Mouse (Mus musculus): ENCODE measurements around the gene Lmna. TPM values are rescaled to one million over a fixed set of nuclear protein-coding genes. Genes with fewer than 3 reads are reported as not detected.

Lmna gene
- total and polyA plus RNA-seq, 2 experiments, result 28.2 to 44.7 TPM

DNA sequence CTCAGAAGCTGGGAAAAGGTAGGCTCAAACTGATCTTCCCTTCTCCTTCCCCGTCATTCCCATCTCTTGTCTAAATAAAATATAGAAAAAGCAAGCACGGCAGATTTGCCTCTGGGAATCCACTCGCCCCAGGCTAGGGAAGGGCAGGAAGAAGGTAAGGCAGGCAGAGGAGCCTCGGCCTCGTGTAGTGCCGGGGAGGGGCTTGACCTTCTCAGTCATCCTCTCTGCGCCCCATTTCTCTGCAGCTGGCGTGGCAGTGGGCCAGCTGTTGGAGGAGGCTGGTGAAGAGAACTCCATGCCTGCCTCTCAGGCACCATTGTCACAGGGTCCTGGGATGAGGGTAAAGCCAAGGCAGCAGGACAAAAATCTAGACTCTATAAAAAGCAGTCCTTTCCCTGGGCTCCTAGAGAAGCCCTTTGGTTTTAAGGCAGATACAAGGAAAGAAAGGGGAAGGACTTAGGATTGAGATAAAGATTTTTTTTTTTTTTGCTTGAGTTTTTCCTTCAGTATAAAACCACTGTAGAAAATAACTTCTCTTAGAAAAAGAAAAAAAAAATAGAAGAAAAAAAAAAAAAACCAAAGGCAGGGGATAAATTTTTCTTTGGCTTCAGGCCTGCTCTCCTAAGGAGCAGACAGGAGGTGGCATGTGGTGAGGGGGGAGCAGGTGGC lies 28.2 kb downstream of the Lmna start:
- DNase-seq (ENCODE audit: extremely low read depth, low read depth, low spot score), result no peak
- Histone ChIP-seq H3K4me3 (ENCODE audit: insufficient read depth, low read depth, low read length) (no peak overlapping the region), H3K27me3 (ENCODE audit: control insufficient read depth, insufficient read depth, low read length) (no peaks in the 10 kb centered on the region), H3K27ac (replicated peaks; ENCODE audit: insufficient read depth, low read depth, low read length) (no peak overlapping the region), H3K79me2 (ENCODE audit: control insufficient read depth, insufficient read depth, low read length) (no peaks in the 10 kb centered on the region), H3K36me3 (ENCODE audit: control insufficient read depth, insufficient read depth, low read length) (peaks cover 7% of the 10 kb centered on the region; the same call in 1 of the 2 replicates), H3K4me1 (ENCODE audit: control insufficient read depth, insufficient read depth, low read length) (no peaks in the 10 kb centered on the region), H3K9ac (ENCODE audit: low read depth, low read length) (no peak overlapping the region)
- 87% methylated on average over 8 of the region's 8 CpGs for WGBS
- no peak for TF ChIP-seq POLR2A (IDR thresholded peaks at IDR 0.05; ENCODE audit: extremely low read depth, insufficient read depth, low read length)
- TF ChIP-seq CTCF (IDR thresholded peaks at IDR 0.05; ENCODE audit: low read depth, low read length), result no peak

DNA sequence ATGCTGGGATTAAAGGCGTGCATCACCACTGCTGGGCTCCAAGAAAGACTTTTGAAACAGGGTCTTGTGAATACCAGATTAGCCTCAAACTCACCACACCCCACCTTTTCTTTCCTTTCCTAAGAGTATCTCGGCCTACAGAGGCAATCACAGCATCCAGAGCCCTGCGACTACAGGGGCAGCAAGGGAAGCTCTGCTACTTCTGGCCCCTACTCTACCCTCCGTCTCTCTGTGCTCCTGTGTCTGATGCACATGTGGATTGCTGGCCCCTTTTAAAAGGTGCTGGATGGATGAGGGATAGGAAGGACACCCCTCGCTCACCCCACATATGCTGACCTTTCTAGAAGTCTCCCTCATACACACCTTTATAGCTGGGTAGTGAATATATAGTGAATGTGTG lies 29.1 kb downstream of the Lmna start:
- H3K4me1 ChIP-seq (ENCODE audit: control insufficient read depth, insufficient read depth, low read length), result no peaks in the 10 kb centered on the region
- no peak overlapping the region for H3K4me3 ChIP-seq (ENCODE audit: insufficient read depth, low read depth, low read length)
- H3K79me2 ChIP-seq (ENCODE audit: control insufficient read depth, insufficient read depth, low read length), result no peaks in the 10 kb centered on the region
- WGBS, result 99% methylated on average over 5 of the region's 5 CpGs
- no peaks in the 10 kb centered on the region for H3K27me3 ChIP-seq (ENCODE audit: control insufficient read depth, insufficient read depth, low read length)
- no peak for DNase-seq (ENCODE audit: extremely low read depth, low read depth, low spot score)
- H3K36me3 ChIP-seq (ENCODE audit: control insufficient read depth, insufficient read depth, low read length), result peaks cover 3% of the 10 kb centered on the region; the same call in 1 of the 2 replicates
- TF ChIP-seq CTCF (IDR thresholded peaks at IDR 0.05; ENCODE audit: low read depth, low read length), result no peak
- no peak for TF ChIP-seq POLR2A (IDR thresholded peaks at IDR 0.05; ENCODE audit: extremely low read depth, insufficient read depth, low read length)
- H3K9ac ChIP-seq (ENCODE audit: low read depth, low read length), result no peak overlapping the region
- no peak overlapping the region for H3K27ac ChIP-seq (replicated peaks; ENCODE audit: insufficient read depth, low read depth, low read length)

DNA sequence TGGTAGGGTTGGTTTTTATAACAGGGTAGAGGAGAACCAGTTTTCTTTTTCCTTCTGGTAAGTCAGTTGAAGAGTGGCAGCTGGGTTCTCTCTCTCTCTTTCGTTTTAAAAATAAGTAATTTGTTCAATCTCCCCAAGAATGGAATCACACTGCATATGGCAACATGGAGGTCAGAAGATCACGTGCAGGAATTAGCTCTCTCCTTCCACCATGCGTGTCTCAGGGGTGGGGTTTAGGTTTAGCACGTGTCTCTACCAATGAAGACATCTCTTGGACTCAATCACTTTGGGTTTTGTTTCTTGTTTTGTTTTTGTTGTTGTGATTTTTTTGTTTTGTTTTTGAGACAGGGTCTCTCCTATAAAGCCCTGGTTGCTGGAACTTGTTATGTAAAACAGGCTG lies 29.9 kb downstream of the Lmna start:
- TF ChIP-seq CTCF (IDR thresholded peaks at IDR 0.05; ENCODE audit: low read depth, low read length) (no peak), POLR2A (IDR thresholded peaks at IDR 0.05; ENCODE audit: extremely low read depth, insufficient read depth, low read length) (no peak)
- H3K4me1 ChIP-seq (ENCODE audit: control insufficient read depth, insufficient read depth, low read length), result no peaks in the 10 kb centered on the region
- H3K36me3 ChIP-seq (ENCODE audit: control insufficient read depth, insufficient read depth, low read length), result peaks cover 2% of the 10 kb centered on the region; the same call in 1 of the 2 replicates
- no peak for DNase-seq (ENCODE audit: extremely low read depth, low read depth, low spot score)
- no peaks in the 10 kb centered on the region for H3K79me2 ChIP-seq (ENCODE audit: control insufficient read depth, insufficient read depth, low read length)
- H3K9ac ChIP-seq (ENCODE audit: low read depth, low read length), result no peak overlapping the region
- 80% methylated on average over 4 of the region's 4 CpGs for WGBS
- H3K4me3 ChIP-seq (ENCODE audit: insufficient read depth, low read depth, low read length), result no peak overlapping the region
- no peaks in the 10 kb centered on the region for H3K27me3 ChIP-seq (ENCODE audit: control insufficient read depth, insufficient read depth, low read length)
- no peak overlapping the region for H3K27ac ChIP-seq (replicated peaks; ENCODE audit: insufficient read depth, low read depth, low read length)

DNA sequence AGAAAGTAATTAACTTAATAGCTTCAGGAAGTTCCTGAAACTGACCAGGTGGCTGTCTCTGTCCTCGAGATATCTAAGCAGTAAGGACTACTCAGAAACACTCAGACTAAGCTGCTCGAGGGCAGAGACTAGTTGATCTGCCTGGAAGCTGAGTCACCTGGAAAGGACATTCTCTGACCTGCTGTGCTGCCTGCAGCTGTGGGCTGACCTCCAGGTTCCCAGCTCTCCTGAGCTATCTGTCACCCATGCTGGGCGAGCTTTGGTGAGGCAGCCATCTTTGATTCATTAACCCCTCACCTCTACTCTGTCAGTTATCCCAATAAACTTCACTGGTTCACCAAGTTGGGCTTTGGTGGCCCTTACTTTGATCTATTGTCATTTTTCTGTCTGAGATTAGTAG lies 30.6 kb downstream of the Lmna start:
- H3K36me3 ChIP-seq (ENCODE audit: control insufficient read depth, insufficient read depth, low read length), result peaks cover 1% of the 10 kb centered on the region; the same call in 1 of the 2 replicates
- H3K27ac ChIP-seq (replicated peaks; ENCODE audit: insufficient read depth, low read depth, low read length), result no peak overlapping the region
- H3K79me2 ChIP-seq (ENCODE audit: control insufficient read depth, insufficient read depth, low read length), result no peaks in the 10 kb centered on the region
- no peak for DNase-seq (ENCODE audit: extremely low read depth, low read depth, low spot score)
- H3K9ac ChIP-seq (ENCODE audit: low read depth, low read length), result no peak overlapping the region
- WGBS, result 61% methylated on average over 3 of the region's 3 CpGs
- H3K4me3 ChIP-seq (ENCODE audit: insufficient read depth, low read depth, low read length), result no peak overlapping the region
- H3K27me3 ChIP-seq (ENCODE audit: control insufficient read depth, insufficient read depth, low read length), result no peaks in the 10 kb centered on the region
- no peak for TF ChIP-seq CTCF (IDR thresholded peaks at IDR 0.05; ENCODE audit: low read depth, low read length)
- no peak for TF ChIP-seq POLR2A (IDR thresholded peaks at IDR 0.05; ENCODE audit: extremely low read depth, insufficient read depth, low read length)
- no peaks in the 10 kb centered on the region for H3K4me1 ChIP-seq (ENCODE audit: control insufficient read depth, insufficient read depth, low read length)

DNA sequence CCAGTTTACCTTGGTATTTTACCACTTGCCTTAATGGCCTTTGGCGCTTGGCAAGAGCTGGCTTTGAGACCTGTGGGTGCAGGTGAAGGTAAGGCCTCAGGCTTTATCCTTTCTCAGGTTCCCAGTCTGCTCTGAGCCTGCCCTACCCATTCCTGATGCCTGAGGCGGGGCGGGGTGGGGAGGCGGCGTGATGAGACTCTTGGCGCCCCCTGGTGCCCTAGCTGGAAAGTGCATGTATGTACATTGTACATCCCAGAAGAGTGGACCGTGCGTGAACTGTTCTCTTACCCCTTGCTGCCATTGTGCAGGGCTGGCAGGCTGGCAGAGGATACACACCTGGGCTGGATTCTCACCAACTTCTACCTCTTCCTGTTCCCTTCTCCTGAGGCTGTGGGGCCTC lies 32.0 kb downstream of the Lmna start:
- DNase-seq (ENCODE audit: extremely low read depth, low read depth, low spot score), result peak; percentile 31
- Histone ChIP-seq H3K9ac (ENCODE audit: low read depth, low read length) (no peak overlapping the region), H3K79me2 (ENCODE audit: control insufficient read depth, insufficient read depth, low read length) (no peaks in the 10 kb centered on the region), H3K36me3 (ENCODE audit: control insufficient read depth, insufficient read depth, low read length) (peaks cover 1% of the 10 kb centered on the region; the same call in 1 of the 2 replicates), H3K27ac (replicated peaks; ENCODE audit: insufficient read depth, low read depth, low read length) (no peak overlapping the region), H3K4me3 (ENCODE audit: insufficient read depth, low read depth, low read length) (no peak overlapping the region), H3K4me1 (ENCODE audit: control insufficient read depth, insufficient read depth, low read length) (no peaks in the 10 kb centered on the region), H3K27me3 (ENCODE audit: control insufficient read depth, insufficient read depth, low read length) (no peaks in the 10 kb centered on the region)
- TF ChIP-seq POLR2A (IDR thresholded peaks at IDR 0.05; ENCODE audit: extremely low read depth, insufficient read depth, low read length), result no peak
- TF ChIP-seq CTCF (IDR thresholded peaks at IDR 0.05; ENCODE audit: low read depth, low read length), result peak; percentile 91
- 2% methylated on average over 8 of the region's 8 CpGs for WGBS

DNA sequence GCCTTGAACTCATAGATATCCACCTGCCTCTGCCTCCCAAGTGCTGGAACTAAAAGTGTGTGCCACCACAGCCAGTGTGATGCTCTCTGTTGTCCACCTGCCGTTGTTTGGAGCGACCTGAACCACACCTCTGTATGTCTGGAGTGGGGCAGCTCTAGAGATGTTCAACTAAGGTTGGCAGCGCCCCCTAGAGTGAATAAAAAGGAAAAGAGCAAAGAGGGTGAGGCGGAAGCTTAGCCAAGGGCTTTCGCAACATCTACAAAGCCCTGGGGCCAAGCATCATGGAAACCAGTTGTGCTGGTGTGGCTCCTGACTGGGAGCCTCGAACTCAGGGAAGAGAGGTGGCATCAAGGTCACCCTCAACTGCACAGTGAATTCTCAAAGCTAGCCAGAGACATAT lies 33.4 kb downstream of the Lmna start:
- peaks cover under 1% of the 10 kb centered on the region; the same call in 1 of the 2 replicates for H3K4me1 ChIP-seq (ENCODE audit: control insufficient read depth, insufficient read depth, low read length)
- no peak overlapping the region for H3K4me3 ChIP-seq (ENCODE audit: insufficient read depth, low read depth, low read length)
- TF ChIP-seq CTCF (IDR thresholded peaks at IDR 0.05; ENCODE audit: low read depth, low read length) (peak; percentile 18), POLR2A (IDR thresholded peaks at IDR 0.05; ENCODE audit: extremely low read depth, insufficient read depth, low read length) (no peak)
- no peak overlapping the region for H3K9ac ChIP-seq (ENCODE audit: low read depth, low read length)
- no peak overlapping the region for H3K27ac ChIP-seq (replicated peaks; ENCODE audit: insufficient read depth, low read depth, low read length)
- no peaks in the 10 kb centered on the region for H3K27me3 ChIP-seq (ENCODE audit: control insufficient read depth, insufficient read depth, low read length)
- WGBS, result 39% methylated on average over 6 of the region's 6 CpGs
- no peaks in the 10 kb centered on the region for H3K79me2 ChIP-seq (ENCODE audit: control insufficient read depth, insufficient read depth, low read length)
- no peaks in the 10 kb centered on the region for H3K36me3 ChIP-seq (ENCODE audit: control insufficient read depth, insufficient read depth, low read length)
- peak; percentile 68 for DNase-seq (ENCODE audit: extremely low read depth, low read depth, low spot score)

Measured in liver, adult 2 months (tissue).